Mouse (Mus musculus): ENCODE measurements at regions not wholly inside any gene's neighbourhood (a gene's known extent, or its start where the extent isn't known, plus 50 kb on each side); places are given as distances from the start of the nearest gene placed in this dataset.

DNA sequence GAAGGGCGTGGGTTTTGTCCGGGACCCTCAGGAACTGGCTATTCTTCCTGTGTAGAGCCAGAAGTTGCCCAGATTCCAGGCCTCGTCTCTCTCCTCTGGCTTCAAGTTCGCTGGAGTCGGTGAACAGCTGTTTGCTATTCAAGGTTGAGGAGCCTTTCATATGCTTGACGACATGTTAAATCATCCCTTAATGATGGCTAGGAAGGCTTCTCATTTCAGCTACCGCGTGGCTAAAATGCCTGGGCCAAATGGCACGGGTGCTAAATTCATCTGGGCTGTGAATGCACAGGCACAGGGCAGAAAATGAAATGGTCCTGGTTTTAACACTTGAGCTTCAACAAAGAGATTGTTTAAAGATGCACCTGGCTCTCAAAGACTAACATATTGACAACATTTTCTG lies 104.3 kb downstream of the Cdc5l start:
- H3K9ac ChIP-seq (ENCODE audit: low read length): no peak overlapping the region
- H3K27ac ChIP-seq (replicated peaks in 1 of 2; ENCODE audit: control insufficient read depth in 1 of 2, insufficient read depth in 1 of 2, low read depth in 2 of 2, low read length in 2 of 2): no peak overlapping the region
- WGBS: 83% methylated on average over 9 of the region's 9 CpGs
- no peaks in the 10 kb centered on the region for H3K9me3 ChIP-seq (ENCODE audit: control insufficient read depth, low read length)
- H3K27me3 ChIP-seq (ENCODE audit: control insufficient read depth, insufficient read depth, low read length): no peaks in the 10 kb centered on the region
- H3K4me3 ChIP-seq (ENCODE audit: control insufficient read depth in 1 of 2, insufficient read depth in 1 of 2, low read depth in 1 of 2, low read length in 2 of 2): no peak overlapping the region
- no peak for ATAC-seq (ENCODE audit: insufficient number of reproducible peaks, insufficient read depth, low FRiP score, low read depth)
- no peaks in the 10 kb centered on the region for H3K4me1 ChIP-seq (ENCODE audit: control insufficient read depth in 2 of 2, insufficient read depth in 2 of 2, low read length in 2 of 2)
- H3K36me3 ChIP-seq (ENCODE audit: control insufficient read depth, insufficient read depth, low read length): no peaks in the 10 kb centered on the region
- H3K4me2 ChIP-seq (ENCODE audit: low read length): no peak overlapping the region

DNA sequence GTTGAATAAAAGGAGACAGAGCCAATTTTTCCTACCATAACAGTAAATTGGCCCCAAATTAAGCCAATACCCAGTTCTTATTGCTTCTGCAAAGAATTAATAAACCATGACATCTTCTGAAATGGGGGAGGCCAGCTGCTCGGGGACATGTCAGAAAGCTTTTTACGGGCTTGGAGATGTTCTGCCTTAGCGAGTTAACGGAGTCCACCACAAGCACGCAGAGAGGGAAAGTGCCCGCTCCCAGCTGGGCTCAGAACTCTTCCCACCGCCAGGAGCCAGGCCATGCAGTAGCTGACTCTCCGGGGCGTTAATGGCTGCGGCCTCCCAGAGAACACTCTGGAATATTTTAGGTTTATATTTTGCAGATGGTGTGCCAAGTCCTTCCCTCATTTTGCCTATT lies 106.8 kb downstream of the Cdc5l start:
- Histone ChIP-seq H3K4me1 (ENCODE audit: control insufficient read depth in 2 of 2, insufficient read depth in 2 of 2, low read length in 2 of 2) (0 out of 4 replicates have a peak, but pooled peaks cover 0 to 3% of the 10 kb centered on the region in 2 experiments), H3K4me2 (ENCODE audit: low read length) (no peak overlapping the region), H3K27me3 (ENCODE audit: control insufficient read depth, insufficient read depth, low read length) (no peaks in the 10 kb centered on the region), H3K9ac (ENCODE audit: low read length) (no peak overlapping the region), H3K36me3 (ENCODE audit: control insufficient read depth, insufficient read depth, low read length) (no peaks in the 10 kb centered on the region), H3K9me3 (ENCODE audit: control insufficient read depth, low read length) (no peaks in the 10 kb centered on the region), H3K27ac (replicated peaks in 1 of 2; ENCODE audit: control insufficient read depth in 1 of 2, insufficient read depth in 1 of 2, low read depth in 2 of 2, low read length in 2 of 2) (no peak overlapping the region), H3K4me3 (ENCODE audit: control insufficient read depth in 1 of 2, insufficient read depth in 1 of 2, low read depth in 1 of 2, low read length in 2 of 2) (no peak overlapping the region)
- 87% methylated on average over 10 of the region's 10 CpGs for WGBS
- ATAC-seq (ENCODE audit: insufficient number of reproducible peaks, insufficient read depth, low FRiP score, low read depth): no peak

DNA sequence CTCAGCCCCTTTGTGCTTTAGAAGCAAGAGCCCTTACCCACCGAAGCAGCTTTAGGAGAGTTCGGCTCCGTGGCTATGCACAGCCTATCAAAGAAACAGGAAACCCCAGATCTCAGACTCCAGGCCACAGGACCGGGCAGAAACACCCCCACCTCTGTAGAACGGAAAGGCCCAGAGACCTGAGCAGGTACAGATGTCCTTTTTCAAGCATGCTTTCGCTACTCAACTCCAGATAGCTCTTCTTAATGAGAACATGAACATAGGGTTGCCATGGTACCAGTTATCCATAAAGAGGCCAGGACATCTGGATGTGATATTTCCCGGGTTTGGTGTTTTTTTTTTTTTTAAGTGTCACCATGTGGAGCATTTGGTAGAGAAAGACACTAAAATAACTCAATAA lies 107.4 kb downstream of the Cdc5l start:
- H3K9me3 ChIP-seq (ENCODE audit: control insufficient read depth, low read length): no peaks in the 10 kb centered on the region
- H3K4me1 ChIP-seq (ENCODE audit: control insufficient read depth in 2 of 2, insufficient read depth in 2 of 2, low read length in 2 of 2): 0 out of 4 replicates have a peak, but pooled peaks cover 0 to 3% of the 10 kb centered on the region in 2 experiments
- H3K27ac ChIP-seq (replicated peaks in 1 of 2; ENCODE audit: control insufficient read depth in 1 of 2, insufficient read depth in 1 of 2, low read depth in 2 of 2, low read length in 2 of 2): no peak overlapping the region
- WGBS: 70% methylated on average over 7 of the region's 7 CpGs
- no peak overlapping the region for H3K4me3 ChIP-seq (ENCODE audit: control insufficient read depth in 1 of 2, insufficient read depth in 1 of 2, low read depth in 1 of 2, low read length in 2 of 2)
- H3K4me2 ChIP-seq (ENCODE audit: low read length): no peak overlapping the region
- ATAC-seq (ENCODE audit: insufficient number of reproducible peaks, insufficient read depth, low FRiP score, low read depth): no peak
- H3K27me3 ChIP-seq (ENCODE audit: control insufficient read depth, insufficient read depth, low read length): no peaks in the 10 kb centered on the region
- no peak overlapping the region for H3K9ac ChIP-seq (ENCODE audit: low read length)
- no peaks in the 10 kb centered on the region for H3K36me3 ChIP-seq (ENCODE audit: control insufficient read depth, insufficient read depth, low read length)

DNA sequence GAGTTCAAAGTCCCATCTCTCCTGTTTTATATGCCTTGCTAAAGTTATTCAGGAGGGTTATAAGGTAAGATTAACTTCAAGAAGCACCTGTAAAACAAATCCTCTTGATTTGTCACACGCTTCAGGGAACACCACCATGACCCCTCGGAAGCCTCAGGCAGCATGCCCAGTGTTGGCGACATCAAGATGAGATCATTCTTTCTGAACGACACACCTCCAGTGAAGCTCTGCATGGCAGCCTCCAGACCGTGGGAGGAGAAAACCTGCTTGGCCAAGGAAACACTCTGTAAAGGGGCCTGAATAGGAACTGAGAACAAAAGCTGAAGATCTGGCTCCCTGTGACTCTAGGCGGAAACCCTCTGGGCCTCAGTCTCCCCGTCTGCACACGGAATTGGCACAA lies 110.7 kb downstream of the Cdc5l start:
- Histone ChIP-seq H3K36me3 (ENCODE audit: control insufficient read depth, insufficient read depth, low read length) (no peaks in the 10 kb centered on the region), H3K4me2 (ENCODE audit: low read length) (no peak overlapping the region), H3K4me1 (ENCODE audit: control insufficient read depth in 2 of 2, insufficient read depth in 2 of 2, low read length in 2 of 2) (0 out of 4 replicates have a peak, but pooled peaks cover 0 to 3% of the 10 kb centered on the region in 2 experiments), H3K9ac (ENCODE audit: low read length) (no peak overlapping the region), H3K27ac (replicated peaks in 1 of 2; ENCODE audit: control insufficient read depth in 1 of 2, insufficient read depth in 1 of 2, low read depth in 2 of 2, low read length in 2 of 2) (no peak overlapping the region), H3K4me3 (ENCODE audit: control insufficient read depth in 1 of 2, insufficient read depth in 1 of 2, low read depth in 1 of 2, low read length in 2 of 2) (no peak overlapping the region), H3K27me3 (ENCODE audit: control insufficient read depth, insufficient read depth, low read length) (no peaks in the 10 kb centered on the region), H3K9me3 (ENCODE audit: control insufficient read depth, low read length) (no peaks in the 10 kb centered on the region)
- WGBS: 49% methylated on average over 8 of the region's 8 CpGs
- ATAC-seq (ENCODE audit: insufficient number of reproducible peaks, insufficient read depth, low FRiP score, low read depth): no peak

DNA sequence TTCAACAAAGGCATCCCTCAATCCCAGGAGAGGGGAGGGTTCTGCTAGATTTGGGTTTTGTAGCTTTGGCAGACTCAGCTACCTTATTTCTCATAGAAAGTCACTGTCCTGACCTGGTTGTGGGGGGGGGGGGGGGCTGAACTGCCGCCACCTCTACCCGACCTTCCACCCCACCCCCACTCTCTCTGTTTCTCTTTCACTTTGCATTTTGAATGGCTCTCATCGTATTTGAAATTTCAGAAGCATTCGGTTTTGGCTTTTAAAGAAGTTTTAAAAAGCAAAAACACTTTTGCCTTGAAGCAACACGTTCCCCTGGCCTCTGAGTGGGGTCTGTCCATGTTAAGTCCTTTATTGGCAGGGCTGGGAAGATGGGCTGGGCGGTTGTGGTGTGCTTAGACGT lies 113.5 kb downstream of the Cdc5l start:
- Histone ChIP-seq H3K4me2 (ENCODE audit: low read length) (no peak overlapping the region), H3K27me3 (ENCODE audit: control insufficient read depth, insufficient read depth, low read length) (no peaks in the 10 kb centered on the region), H3K36me3 (ENCODE audit: control insufficient read depth, insufficient read depth, low read length) (no peaks in the 10 kb centered on the region), H3K9me3 (ENCODE audit: control insufficient read depth, low read length) (no peaks in the 10 kb centered on the region), H3K9ac (ENCODE audit: low read length) (no peak overlapping the region), H3K4me3 (ENCODE audit: control insufficient read depth in 1 of 2, insufficient read depth in 1 of 2, low read depth in 1 of 2, low read length in 2 of 2) (no peak overlapping the region), H3K27ac (replicated peaks in 1 of 2; ENCODE audit: control insufficient read depth in 1 of 2, insufficient read depth in 1 of 2, low read depth in 2 of 2, low read length in 2 of 2) (no peak overlapping the region), H3K4me1 (ENCODE audit: control insufficient read depth in 2 of 2, insufficient read depth in 2 of 2, low read length in 2 of 2) (0 out of 4 replicates have a peak, but pooled peaks cover 0 to 3% of the 10 kb centered on the region in 2 experiments)
- ATAC-seq (ENCODE audit: insufficient number of reproducible peaks, insufficient read depth, low FRiP score, low read depth): no peak
- WGBS: 72% methylated on average over 7 of the region's 7 CpGs

DNA sequence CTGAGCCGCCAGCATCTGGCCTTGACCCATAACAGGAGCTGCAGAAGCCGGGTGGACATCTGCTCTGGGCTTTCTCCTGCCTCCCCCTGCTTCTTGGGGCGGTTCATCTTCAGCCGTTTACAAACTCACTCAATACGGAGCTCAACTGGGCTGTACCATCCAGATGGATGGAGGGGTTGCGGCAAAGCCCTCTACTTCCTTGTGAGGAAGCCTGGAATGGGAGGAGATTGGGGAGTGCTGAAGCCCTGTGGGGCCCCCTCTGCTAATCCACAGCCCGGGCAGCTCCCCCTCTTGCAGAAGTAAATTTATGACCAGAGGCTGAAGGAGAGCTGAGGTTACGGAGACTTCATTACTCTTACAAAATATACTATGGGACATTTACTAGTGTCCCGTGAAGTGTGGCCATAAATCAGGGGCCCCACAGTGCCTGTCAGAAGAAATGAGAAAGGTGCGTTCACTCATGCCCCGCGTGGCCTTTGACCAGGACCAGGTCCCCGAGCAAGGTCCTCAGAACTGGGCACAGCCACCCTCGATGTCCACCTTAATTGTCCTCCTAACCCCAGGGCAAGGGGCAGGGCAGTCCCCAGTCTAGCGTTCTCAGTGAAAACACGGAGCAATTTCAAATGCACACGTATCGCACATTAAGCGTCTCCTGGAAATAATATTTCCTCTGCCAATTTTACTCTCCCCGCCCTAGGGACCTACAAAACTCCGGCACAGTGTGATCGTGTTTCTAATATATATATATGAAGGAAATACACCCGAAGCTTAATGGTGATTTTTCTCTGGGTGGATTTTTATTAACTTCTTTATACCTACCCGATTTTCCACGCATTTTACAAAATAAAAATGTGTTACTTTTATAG lies 115.1 kb downstream of the Cdc5l start:
- Histone ChIP-seq H3K4me3 (ENCODE audit: control insufficient read depth in 1 of 2, insufficient read depth in 1 of 2, low read depth in 1 of 2, low read length in 2 of 2) (no peak overlapping the region), H3K9me3 (ENCODE audit: control insufficient read depth, low read length) (0 out of 2 replicates have a peak, but pooled peaks cover 3% of the 10 kb centered on the region), H3K27ac (replicated peaks in 1 of 2; ENCODE audit: control insufficient read depth in 1 of 2, insufficient read depth in 1 of 2, low read depth in 2 of 2, low read length in 2 of 2) (no peak overlapping the region), H3K4me2 (ENCODE audit: low read length) (no peak overlapping the region), H3K9ac (ENCODE audit: low read length) (no peak overlapping the region), H3K27me3 (ENCODE audit: control insufficient read depth, insufficient read depth, low read length) (no peaks in the 10 kb centered on the region), H3K36me3 (ENCODE audit: control insufficient read depth, insufficient read depth, low read length) (no peaks in the 10 kb centered on the region), H3K4me1 (ENCODE audit: control insufficient read depth in 2 of 2, insufficient read depth in 2 of 2, low read length in 2 of 2) (0 out of 4 replicates have a peak, but pooled peaks cover 0 to 3% of the 10 kb centered on the region in 2 experiments)
- 80% methylated on average over 25 of the region's 25 CpGs for WGBS
- no peak for ATAC-seq (ENCODE audit: insufficient number of reproducible peaks, insufficient read depth, low FRiP score, low read depth)

DNA sequence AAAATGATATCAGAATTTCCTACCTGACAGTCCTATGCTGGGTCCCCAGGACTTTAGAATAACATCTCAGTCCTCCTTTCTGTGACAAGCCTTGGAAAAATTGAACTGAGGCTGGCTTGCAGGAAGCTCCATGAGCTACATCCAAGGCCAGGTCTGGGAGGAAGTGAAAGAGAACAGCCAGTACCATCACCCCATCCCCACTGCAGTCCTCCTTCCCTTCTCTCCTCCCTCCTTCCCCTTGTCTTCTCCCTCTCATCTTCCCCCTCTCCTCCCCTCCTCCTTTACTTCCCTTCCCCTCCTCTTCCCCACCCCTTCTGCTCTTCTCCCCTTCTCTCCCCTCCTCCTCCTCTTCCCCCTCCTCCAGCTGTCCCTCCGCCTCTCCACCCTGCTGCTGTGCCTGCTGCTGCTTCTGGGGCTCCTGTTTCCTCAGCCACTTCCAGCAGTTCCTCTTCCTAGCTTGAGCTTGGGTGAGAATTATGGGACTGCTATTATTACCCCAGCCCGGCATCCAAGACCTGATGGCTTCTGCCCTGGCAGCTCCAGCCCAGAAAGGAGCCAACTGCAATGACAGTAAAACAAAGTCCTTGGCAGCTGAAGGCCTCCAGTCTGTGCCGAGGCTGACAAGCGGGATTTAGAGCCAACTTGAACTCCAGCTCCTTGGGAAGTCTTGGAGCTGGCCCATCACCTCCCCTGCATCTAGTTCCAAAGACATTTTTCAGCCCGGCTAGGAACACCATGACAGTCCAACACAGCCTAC lies 120.8 kb downstream of the Cdc5l start:
- 0 out of 2 replicates have a peak, but pooled peaks cover 10% of the 10 kb centered on the region for H3K9me3 ChIP-seq (ENCODE audit: control insufficient read depth, low read length)
- H3K27me3 ChIP-seq (ENCODE audit: control insufficient read depth, insufficient read depth, low read length): no peaks in the 10 kb centered on the region
- no peak overlapping the region for H3K4me2 ChIP-seq (ENCODE audit: low read length)
- no peak for ATAC-seq (ENCODE audit: insufficient number of reproducible peaks, insufficient read depth, low FRiP score, low read depth)
- no peaks in the 10 kb centered on the region for H3K4me1 ChIP-seq (ENCODE audit: control insufficient read depth in 2 of 2, insufficient read depth in 2 of 2, low read length in 2 of 2)
- H3K9ac ChIP-seq (ENCODE audit: low read length): no peak overlapping the region
- WGBS: 75% methylated on average over 5 of the region's 5 CpGs
- H3K4me3 ChIP-seq (ENCODE audit: control insufficient read depth in 1 of 2, insufficient read depth in 1 of 2, low read depth in 1 of 2, low read length in 2 of 2): no peak overlapping the region
- H3K27ac ChIP-seq (replicated peaks in 1 of 2; ENCODE audit: control insufficient read depth in 1 of 2, insufficient read depth in 1 of 2, low read depth in 2 of 2, low read length in 2 of 2): no peak overlapping the region
- no peaks in the 10 kb centered on the region for H3K36me3 ChIP-seq (ENCODE audit: control insufficient read depth, insufficient read depth, low read length)
